Mouse (Mus musculus): ENCODE measurements at regions not wholly inside any gene's neighbourhood (a gene's known extent, or its start where the extent isn't known, plus 50 kb on each side); places are given as distances from the start of the nearest gene placed in this dataset.

DNA sequence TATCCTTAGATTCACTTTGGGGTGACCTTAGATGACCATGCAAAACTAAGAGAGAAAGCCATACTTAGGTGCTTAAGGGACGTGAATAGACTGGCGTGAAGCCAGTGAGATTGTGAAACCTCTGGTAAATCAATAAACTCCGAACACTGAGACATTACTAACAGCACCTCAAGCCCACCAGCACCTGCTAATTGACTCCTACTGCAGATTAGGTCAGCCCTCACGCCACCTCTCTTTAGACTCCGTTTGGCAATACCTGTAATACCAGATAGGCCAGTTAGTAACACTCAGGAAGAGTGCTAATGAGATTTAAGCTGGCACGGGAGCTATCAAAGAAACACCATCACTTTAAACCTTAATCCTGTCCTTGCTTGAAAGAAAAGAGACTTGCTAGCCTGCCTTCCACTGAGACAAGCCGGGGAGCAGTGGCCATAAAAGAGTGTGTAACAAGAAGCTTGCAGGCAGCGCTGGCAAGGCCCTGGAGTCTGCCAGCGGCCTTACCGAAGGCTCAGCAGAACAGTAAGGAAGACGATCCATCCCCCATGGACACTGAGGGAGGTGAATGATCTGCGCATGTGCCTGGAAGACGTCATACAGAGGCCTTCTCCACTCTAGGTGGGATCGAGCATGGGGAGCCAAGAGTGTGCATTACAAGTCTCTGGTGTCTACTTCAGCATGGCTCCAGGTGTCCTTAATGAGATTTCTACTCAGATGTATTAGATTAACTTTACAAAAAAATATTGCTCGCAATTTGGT, 124.0 kb upstream of the Dyrk2 start:
- TF ChIP-seq CTCF (IDR thresholded peaks at IDR 0.05 in 2 of 3, conservative IDR thresholded peaks at IDR 0.05 in 1 of 3; ENCODE audit: control insufficient read depth in 1 of 3, insufficient read depth in 1 of 3, low read depth in 2 of 3, low read length in 3 of 3, poor library complexity in 1 of 3, severe bottlenecking in 1 of 3) = no peak
- no peak for TF ChIP-seq E2F4 (IDR thresholded peaks at IDR 0.05; ENCODE audit: borderline replicate concordance, low read depth, low read length)
- TF ChIP-seq TAL1 (IDR thresholded peaks at IDR 0.05; ENCODE audit: low read length) = no peak
- no peak for TF ChIP-seq MYB (IDR thresholded peaks at IDR 0.05; ENCODE audit: low read depth, low read length)
- no peak for TF ChIP-seq MAFK (IDR thresholded peaks at IDR 0.05; ENCODE audit: borderline replicate concordance, low read depth, low read length)
- no peak for TF ChIP-seq CHD1 (IDR thresholded peaks at IDR 0.05; ENCODE audit: low read depth, low read length)
- no peak for TF ChIP-seq ZKSCAN1 (IDR thresholded peaks at IDR 0.05; ENCODE audit: low read depth, low read length)
- TF ChIP-seq POLR2A (IDR thresholded peaks at IDR 0.05; ENCODE audit: control insufficient read depth in 1 of 2, insufficient read depth in 1 of 2, low read depth in 1 of 2, low read length in 2 of 2, poor library complexity in 1 of 2) = no peak
- no peak for TF ChIP-seq JUND (IDR thresholded peaks at IDR 0.05; ENCODE audit: low read depth, low read length)
- TF ChIP-seq ELF1 (IDR thresholded peaks at IDR 0.05; ENCODE audit: low read depth, low read length) = no peak
- TF ChIP-seq POLR2AphosphoS5 (IDR thresholded peaks at IDR 0.05; ENCODE audit: borderline replicate concordance, low read depth, low read length) = no peak
- no peak for TF ChIP-seq SIN3A (IDR thresholded peaks at IDR 0.05; ENCODE audit: low read length)
